Mouse (Mus musculus) megakaryocyte, embryonic 14.5 days (primary cell): ENCODE data around the gene Deaf1. TPM values are rescaled to one million over a fixed set of nuclear protein-coding genes. Genes with fewer than 3 reads are reported as not detected.

Experiments used
- H3K27me3 ChIP-seq: replicated peaks from 2 replicates; pipeline ENCODE3; 2012; ENCODE audit warnings: inconsistent platforms
- H3K36me3 ChIP-seq: replicated peaks from 2 replicates; pipeline ENCODE3; 2012; ENCODE audit warnings: low read length, inconsistent platforms, mixed read lengths
- H3K4me1 ChIP-seq: 2 replicates; pipeline ENCODE4 v1.6.1; 2012; ENCODE audit warnings: inconsistent platforms
- H3K4me3 ChIP-seq: replicated peaks from 2 replicates; pipeline ENCODE3; 2012; ENCODE audit warnings: moderate library complexity, mild to moderate bottlenecking, inconsistent platforms
- H3K9me3 ChIP-seq: 2 replicates; pipeline ENCODE4 v1.6.1; 2012; ENCODE audit warnings: inconsistent platforms
- FLI1 ChIP-seq: IDR thresholded peaks from 2 replicates; pipeline ENCODE4 v1.6.1; 2012; ENCODE audit warnings: low read length, inconsistent platforms, mixed read lengths
- GATA1 ChIP-seq: IDR thresholded peaks from 3 replicates; pipeline ENCODE4 v1.6.1; 2012; ENCODE audit warnings: mixed read lengths, low read length, inconsistent platforms, borderline replicate concordance
- polyA plus RNA-seq: library from polyadenylated mRNA; stranded (reverse); fragments of >175 nt; gene quantifications from 2 replicates; pipeline ENCODE4 v1.2.3, GENCODE M21; 2012; ENCODE audit warnings: low replicate concordance; ENCODE audit not compliant: insufficient read depth

The Deaf1 gene
- polyA plus RNA-seq: 52.9 and 121 TPM in 2 replicates

DNA sequence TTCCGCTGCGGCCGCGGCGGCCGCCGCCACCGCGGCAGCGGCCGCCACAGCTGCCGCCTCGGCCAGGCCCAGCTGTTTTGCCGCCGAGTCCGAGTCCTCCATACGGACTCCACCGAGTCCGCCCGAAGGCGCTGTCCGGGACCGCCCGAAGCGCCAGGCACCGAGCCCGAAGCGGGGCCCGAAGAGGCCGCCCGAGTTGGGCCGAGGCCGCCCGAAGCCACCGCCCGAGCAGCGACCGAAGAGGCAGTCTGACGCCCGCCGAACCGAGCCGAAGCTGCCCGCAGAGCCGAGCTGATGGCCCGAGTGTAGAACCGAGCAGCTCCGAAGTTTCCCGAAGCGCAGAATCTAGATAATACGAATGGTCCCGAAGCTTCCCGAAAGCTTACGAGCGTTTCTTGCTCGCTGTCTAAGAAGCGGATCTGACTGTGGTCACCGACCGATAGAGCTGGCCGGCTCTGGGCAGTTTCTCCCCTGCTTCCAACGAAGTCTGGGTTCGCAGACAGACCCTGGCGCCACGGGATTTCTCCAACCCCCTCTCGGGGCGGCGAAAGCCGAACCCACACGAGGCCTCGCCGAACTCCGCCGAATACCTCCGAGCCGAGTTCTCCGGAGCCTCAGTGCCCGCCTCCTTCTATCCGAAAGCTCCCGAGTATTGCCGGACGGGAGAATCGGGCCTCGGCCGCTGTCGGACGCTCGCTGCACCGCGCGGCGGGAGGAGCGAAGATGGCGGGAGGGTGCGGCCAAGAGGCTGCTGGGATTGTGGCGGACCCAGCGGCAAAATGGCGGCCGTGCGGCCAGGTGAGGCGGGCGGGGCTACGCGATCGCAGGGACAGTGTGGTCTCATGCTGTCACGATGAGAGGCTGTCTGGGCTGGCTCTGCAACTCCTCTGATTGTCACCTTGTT lies at the start of gene Deaf1, which contains the start of gene Tmem80:
TSS of gene Deaf1 (minus strand) at position 222 of the 904 bp plus-strand sequence.
TSS of gene Tmem80 (plus strand) at position 271 of the 904 bp plus-strand sequence.
- H3K4me1 ChIP-seq: peaks cover 47% of the 10 kb centered on the region
- no peak for TF ChIP-seq GATA1
- TF ChIP-seq FLI1: no peak
- H3K27me3 ChIP-seq: peaks cover 4% of the 10 kb centered on the region
- peaks cover 28% of the 10 kb centered on the region for H3K36me3 ChIP-seq
- no peaks in the 10 kb centered on the region for H3K9me3 ChIP-seq
- peak within 1 kb of the TSS; percentile 97 for H3K4me3 ChIP-seq

DNA sequence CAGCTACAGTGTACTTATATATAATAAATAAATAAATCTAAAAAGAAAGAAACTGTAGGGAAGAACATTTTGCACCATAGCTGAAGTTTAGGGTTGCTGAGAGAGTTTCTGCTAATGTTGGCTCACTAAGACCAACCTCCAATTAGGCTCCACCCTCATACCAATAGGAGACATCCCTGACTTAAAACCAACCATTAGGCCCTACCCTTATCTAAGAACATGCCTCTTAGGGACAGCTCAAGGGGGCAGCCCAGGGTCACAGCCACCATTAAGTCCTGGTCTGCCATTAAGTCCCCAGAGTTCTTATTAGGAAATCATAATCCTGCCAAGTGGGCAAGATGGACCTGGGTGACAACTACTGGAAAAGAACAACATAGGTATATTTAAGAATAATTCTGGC lies 46.9 kb upstream of the Deaf1 start:
- H3K4me1 ChIP-seq: peaks cover 43% of the 10 kb centered on the region
- no peaks in the 10 kb centered on the region for H3K9me3 ChIP-seq
- TF ChIP-seq GATA1 (no peak), FLI1 (no peak)
- H3K4me3 ChIP-seq: no peak overlapping the region
- H3K27me3 ChIP-seq: no peaks in the 10 kb centered on the region
- H3K36me3 ChIP-seq: no peaks in the 10 kb centered on the region

DNA sequence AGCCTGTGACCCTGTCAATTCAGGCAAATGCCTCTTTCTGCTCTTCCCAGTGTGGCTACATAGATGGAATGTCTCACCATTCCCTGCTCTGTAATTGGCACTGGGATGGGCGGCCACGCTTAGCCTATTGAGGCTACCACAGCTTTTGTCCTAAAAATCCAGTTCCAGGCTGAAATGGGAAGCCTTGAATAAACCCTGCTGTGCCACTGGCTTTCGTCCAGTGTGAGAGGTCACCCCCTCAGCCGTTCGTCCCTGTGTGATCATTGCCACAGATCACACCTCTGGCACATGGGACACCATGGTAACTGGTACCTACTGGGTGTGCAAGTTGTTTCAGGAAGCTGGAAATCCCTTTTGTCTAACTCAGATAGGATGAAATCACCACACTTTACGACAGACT lies 46.1 kb upstream of the Deaf1 start:
- peaks cover 47% of the 10 kb centered on the region for H3K4me1 ChIP-seq
- H3K36me3 ChIP-seq: no peaks in the 10 kb centered on the region
- no peaks in the 10 kb centered on the region for H3K9me3 ChIP-seq
- TF ChIP-seq GATA1: no peak
- no peak for TF ChIP-seq FLI1
- H3K4me3 ChIP-seq: no peak overlapping the region
- H3K27me3 ChIP-seq: no peaks in the 10 kb centered on the region

DNA sequence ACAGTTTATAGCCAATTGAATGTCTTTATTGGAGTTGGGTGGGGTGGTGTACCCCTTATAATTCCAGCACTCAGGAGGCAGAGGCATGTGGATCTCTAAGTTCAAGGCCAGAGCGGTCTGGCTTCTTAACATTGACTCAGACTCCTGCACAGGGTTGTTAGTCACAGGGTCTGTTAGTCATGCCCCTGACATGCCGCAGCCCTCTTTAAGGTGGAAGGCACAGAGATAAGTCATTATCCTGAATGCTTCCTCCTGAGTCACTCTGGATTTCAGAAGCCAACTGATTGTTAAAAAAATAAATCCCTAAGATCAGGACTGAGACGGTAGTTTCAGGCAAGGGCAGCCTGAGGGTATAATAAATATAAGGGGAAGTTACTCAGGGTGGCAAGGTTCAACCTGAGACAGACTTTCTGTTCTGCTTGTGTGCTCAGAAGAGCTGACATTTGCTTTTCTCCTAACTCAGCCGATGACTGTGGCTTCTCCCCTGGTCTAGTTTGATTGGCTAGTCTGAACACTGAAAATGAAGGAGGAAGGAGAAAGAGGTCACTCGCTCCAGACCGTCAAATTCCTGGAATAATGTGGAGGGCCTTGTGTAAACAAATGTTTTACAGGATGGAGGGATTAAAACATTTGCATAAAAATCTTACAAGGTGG lies 44.6 kb upstream of the Deaf1 start:
- Histone ChIP-seq H3K36me3 (no peaks in the 10 kb centered on the region), H3K9me3 (peaks cover 4% of the 10 kb centered on the region; the same call in 1 of the 2 replicates), H3K4me1 (peaks cover 58% of the 10 kb centered on the region), H3K27me3 (no peaks in the 10 kb centered on the region), H3K4me3 (no peak overlapping the region)
- TF ChIP-seq FLI1: no peak
- no peak for TF ChIP-seq GATA1

DNA sequence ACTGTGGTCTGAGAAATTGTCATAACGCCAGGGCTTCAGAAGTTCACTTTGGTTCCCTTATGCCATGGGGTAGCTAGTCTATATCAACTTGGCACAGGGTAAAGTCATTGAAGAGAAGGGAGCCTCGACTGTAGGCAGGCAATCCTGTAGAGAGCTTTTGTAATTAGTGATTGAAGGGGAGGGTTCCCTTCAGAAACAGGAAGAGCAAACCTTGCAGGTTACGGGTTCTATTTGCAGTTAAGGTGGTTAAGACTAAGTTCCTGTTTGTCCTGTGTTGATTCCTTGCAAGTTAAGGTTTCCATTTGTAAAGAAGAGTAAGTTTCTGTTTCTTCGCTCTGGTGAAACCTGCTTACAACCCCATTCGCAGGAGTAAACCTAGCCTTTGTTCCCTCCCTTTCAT lies 42.4 kb upstream of the Deaf1 start:
- Histone ChIP-seq H3K9me3 (peaks cover 4% of the 10 kb centered on the region; the same call in 1 of the 2 replicates), H3K4me1 (peaks cover 57% of the 10 kb centered on the region), H3K27me3 (peaks cover 4% of the 10 kb centered on the region), H3K36me3 (no peaks in the 10 kb centered on the region), H3K4me3 (no peak overlapping the region)
- TF ChIP-seq GATA1 (no peak), FLI1 (no peak)

DNA sequence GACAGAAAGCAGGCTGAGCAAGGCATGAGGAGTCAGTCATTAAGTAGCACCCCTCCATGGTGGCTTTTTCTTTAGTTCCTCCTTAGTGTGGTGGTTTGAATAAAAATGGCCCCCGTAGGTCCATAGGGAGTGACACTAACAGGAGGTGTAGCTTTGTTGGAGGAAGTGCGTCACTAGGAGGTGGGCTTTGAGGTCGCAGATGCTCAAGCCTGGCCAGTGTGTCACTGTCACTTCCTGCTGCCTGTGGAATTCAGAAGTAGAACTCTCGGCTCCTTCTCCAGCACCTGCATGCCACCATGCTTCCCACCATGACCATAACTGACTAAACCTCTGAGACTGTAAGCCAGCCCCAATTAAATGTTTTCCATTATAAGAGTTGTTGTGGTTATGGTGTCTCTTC lies 39.9 kb upstream of the Deaf1 start:
- peaks cover 59% of the 10 kb centered on the region for H3K4me1 ChIP-seq
- no peak overlapping the region for H3K4me3 ChIP-seq
- no peaks in the 10 kb centered on the region for H3K36me3 ChIP-seq
- H3K27me3 ChIP-seq: peaks cover 6% of the 10 kb centered on the region
- peaks cover 4% of the 10 kb centered on the region; the same call in 1 of the 2 replicates for H3K9me3 ChIP-seq
- TF ChIP-seq GATA1: no peak
- no peak for TF ChIP-seq FLI1

DNA sequence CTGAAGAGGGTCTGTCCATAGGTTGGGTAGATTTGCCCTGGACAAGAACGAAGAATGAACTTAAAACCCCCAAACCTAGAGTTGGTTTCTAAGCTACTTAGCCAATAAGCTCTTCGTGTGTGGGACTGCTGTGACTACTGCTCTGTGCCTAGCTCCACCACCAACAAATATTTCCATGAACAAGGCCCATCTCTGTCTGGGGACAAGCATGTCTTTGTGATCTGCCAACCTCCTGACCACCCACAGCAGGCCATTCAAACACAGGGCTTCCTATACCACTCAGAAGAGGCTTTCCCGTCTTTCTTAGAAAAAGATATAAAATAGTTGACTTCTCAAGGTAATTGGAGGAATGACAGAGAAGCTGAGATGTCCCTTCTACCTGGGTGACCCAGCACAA lies 37.6 kb upstream of the Deaf1 start:
- Histone ChIP-seq H3K4me1 (peaks cover 51% of the 10 kb centered on the region), H3K9me3 (peaks cover 4% of the 10 kb centered on the region; the same call in 1 of the 2 replicates)

DNA sequence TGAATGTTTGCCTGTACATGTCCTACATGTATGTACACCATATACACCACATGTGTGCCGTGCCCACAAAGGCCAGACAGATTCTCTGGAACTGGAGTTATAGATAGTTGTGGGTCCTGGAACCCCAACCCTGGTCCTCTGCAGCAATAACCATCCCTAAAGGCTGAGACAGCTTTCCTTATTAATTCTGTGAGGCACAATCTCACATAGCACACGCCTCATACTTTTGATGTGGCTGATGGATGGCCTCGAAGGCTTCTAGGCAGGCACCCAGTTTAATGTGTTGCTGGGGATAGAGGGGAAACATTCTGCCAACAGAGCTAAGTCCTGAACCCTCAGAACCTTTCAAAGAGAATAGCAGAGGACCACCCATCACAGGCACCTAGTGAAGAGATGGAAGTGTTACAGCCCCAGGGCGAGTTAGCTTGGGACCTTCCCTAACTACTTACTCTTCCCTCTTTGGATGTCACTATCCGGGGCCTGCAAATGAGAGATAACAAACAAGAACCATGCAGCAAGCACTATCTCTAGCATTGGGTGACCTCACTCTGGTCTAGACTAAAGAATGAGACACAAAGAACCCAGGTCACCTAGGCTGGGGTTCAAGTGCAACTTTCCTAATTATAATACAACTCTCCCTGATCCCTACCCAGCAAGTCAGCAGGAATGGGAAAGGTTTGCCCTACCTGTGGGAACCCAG lies 37.0 kb upstream of the Deaf1 start:
- peaks cover 53% of the 10 kb centered on the region for H3K4me1 ChIP-seq
- H3K36me3 ChIP-seq: no peaks in the 10 kb centered on the region
- TF ChIP-seq GATA1 (no peak), FLI1 (no peak)
- H3K9me3 ChIP-seq: peaks cover 4% of the 10 kb centered on the region; the same call in 1 of the 2 replicates
- peaks cover 30% of the 10 kb centered on the region for H3K27me3 ChIP-seq
- no peak overlapping the region for H3K4me3 ChIP-seq

More for the DNA sequence above, 37.6 kb upstream of the Deaf1 start:
- Histone ChIP-seq H3K27me3 (peaks cover 26% of the 10 kb centered on the region), H3K4me3 (no peak overlapping the region), H3K36me3 (no peaks in the 10 kb centered on the region)
- TF ChIP-seq FLI1: no peak
- TF ChIP-seq GATA1: no peak

DNA sequence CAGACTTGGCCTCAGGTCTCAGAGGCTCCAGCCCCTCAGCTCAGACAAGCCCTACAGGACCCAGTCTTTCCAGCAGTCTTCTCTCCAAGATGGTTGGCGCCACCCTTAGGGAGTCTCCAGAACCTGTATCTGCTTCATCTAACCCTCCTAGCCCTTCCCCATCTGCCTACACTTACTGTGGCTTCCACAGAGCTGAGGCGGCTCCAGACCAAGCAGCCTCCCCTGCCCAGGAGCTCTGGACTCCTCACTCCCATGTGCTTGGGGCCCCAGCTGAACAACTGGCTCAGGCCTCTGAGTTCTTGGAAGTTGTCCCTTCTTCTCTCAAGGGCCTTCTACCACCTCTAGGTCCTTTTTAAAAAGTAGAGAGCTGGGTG lies 36.2 kb upstream of the Deaf1 start:
- H3K4me3 ChIP-seq: no peak overlapping the region
- peaks cover 4% of the 10 kb centered on the region; the same call in 1 of the 2 replicates for H3K9me3 ChIP-seq
- H3K27me3 ChIP-seq: peaks cover 32% of the 10 kb centered on the region
- TF ChIP-seq FLI1 (no peak), GATA1 (no peak)
- H3K4me1 ChIP-seq: peaks cover 51% of the 10 kb centered on the region
- H3K36me3 ChIP-seq: no peaks in the 10 kb centered on the region
